Mouse (Mus musculus): ENCODE measurements around the gene Polr2b.

- TF ChIP-seq TAL1 (conservative IDR thresholded peaks at IDR 0.05; ENCODE audit: low read depth, low read length) (no peak), CTCF (IDR thresholded peaks at IDR 0.05; ENCODE audit: low read depth, low read length) (no peak)
These were observed 40.2 kb downstream of the Polr2b start for GRCm38 (mm10) chr5:77349971-77350658.

All from G1E (cell line).